In genomic region chr7:132638446-132639087, GRCm38 (mm10) we compare ENCODE assay signal across 9 mouse cellular contexts. TPM values are rescaled to one million over a fixed set of nuclear protein-coding genes. Genes with fewer than 3 reads are reported as not detected.
DNase-seq lines count a peak whose midpoint lies in the region; ATAC-seq and TF ChIP-seq lines count a peak whose summit lies in the region.
"Had no signal": no experiment of that assay in that cellular context is flagged by ENCODE, and none has a peak within 500 bp of the region (broad histone marks: within the 10 kb centered on the region; RNA-seq: fewer than 3 reads in every experiment).

No protein-coding gene starts in this region.

- no peak for TF ChIP-seq EP300 in stomach, postnatal 0 days (optimal IDR thresholded peaks at IDR 0.05)

- H3K27me3 ChIP-seq in heart, embryonic 12.5 days (replicated peaks) = no peaks in the 10 kb centered on the region
- H3K27me3 ChIP-seq in kidney, postnatal 0 days (ENCODE audit: insufficient read depth, low read length) = no peaks in the 10 kb centered on the region
- H3K27me3 ChIP-seq in stomach, postnatal 0 days (ENCODE audit: control insufficient read depth, insufficient read depth, low read length) = no peaks in the 10 kb centered on the region

- H3K4me2 ChIP-seq in heart, embryonic 12.5 days = no peak overlapping the region
- H3K4me2 ChIP-seq in kidney, postnatal 0 days (ENCODE audit: low read length) = no peak overlapping the region
- H3K4me2 ChIP-seq in stomach, postnatal 0 days (replicated peaks; ENCODE audit: low read depth) = no peak overlapping the region

- in situ Hi-C loops in ES-E14 (cut with MboI; ENCODE audit: low sequenced_read_pairs in 2 of 2, unreplicated experiment in 2 of 2) = no loop called here

- peak; percentile 36; the same call in 1 of the 2 replicates for ATAC-seq in heart, embryonic 12.5 days (ENCODE audit: insufficient number of reproducible peaks, low FRiP score)
- ATAC-seq in kidney, postnatal 0 days (replicated peaks; ENCODE audit: low FRiP score, low read depth) = peak; percentile 41; the same call in 1 of the 2 replicates
- peak; percentile 81 for ATAC-seq in megakaryocyte, adult 5-6 weeks (ENCODE audit: poor library complexity, severe bottlenecking)
- ATAC-seq in stomach, postnatal 0 days (ENCODE audit: low FRiP score, low TSS enrichment) = peak; percentile 75

- no peaks in the 10 kb centered on the region for H3K4me1 ChIP-seq in ES-E14 (ENCODE audit: control insufficient read depth in 2 of 2, insufficient read depth in 2 of 2, low read length in 2 of 2, poor library complexity in 1 of 2)
- no peaks in the 10 kb centered on the region for H3K4me1 ChIP-seq in heart, embryonic 12.5 days (replicated peaks)
- 0 out of 2 replicates have a peak, but pooled peaks cover 3% of the 10 kb centered on the region for H3K4me1 ChIP-seq in kidney, postnatal 0 days (replicated peaks; ENCODE audit: insufficient read depth, low read length)
- H3K4me1 ChIP-seq in stomach, postnatal 0 days (replicated peaks; ENCODE audit: control insufficient read depth, insufficient read depth) = no peaks in the 10 kb centered on the region

- peak; percentile 87 for TF ChIP-seq CTCF in kidney, postnatal 0 days (IDR thresholded peaks at IDR 0.05; ENCODE audit: low read depth)
- TF ChIP-seq CTCF in stomach, postnatal 0 days (IDR thresholded peaks at IDR 0.05; ENCODE audit: low read depth) = peak; percentile 90

- H3K36me3 ChIP-seq in ES-E14 (ENCODE audit: control insufficient read depth, insufficient read depth, low read length, poor library complexity, severe bottlenecking) = no peaks in the 10 kb centered on the region
- H3K36me3 ChIP-seq in heart, embryonic 12.5 days = 0 out of 2 replicates have a peak, but pooled peaks cover 4% of the 10 kb centered on the region
- H3K36me3 ChIP-seq in kidney, postnatal 0 days (ENCODE audit: insufficient read depth, low read length) = no peaks in the 10 kb centered on the region
- no peaks in the 10 kb centered on the region for H3K36me3 ChIP-seq in stomach, postnatal 0 days (ENCODE audit: control insufficient read depth, insufficient read depth, low read length)

- no peak overlapping the region for H3K9ac ChIP-seq in ES-E14 (ENCODE audit: insufficient read depth, low read depth, low read length, poor library complexity, severe bottlenecking)
- H3K9ac ChIP-seq in heart, embryonic 12.5 days = no peak overlapping the region
- H3K9ac ChIP-seq in kidney, postnatal 0 days (ENCODE audit: low read depth, low read length) = no peak overlapping the region
- no peak overlapping the region for H3K9ac ChIP-seq in stomach, postnatal 0 days (ENCODE audit: low read length)

- H3K9me3 ChIP-seq in ES-E14 (ENCODE audit: control insufficient read depth, insufficient read depth, low read depth, low read length) = no peaks in the 10 kb centered on the region
- no peaks in the 10 kb centered on the region for H3K9me3 ChIP-seq in heart, embryonic 12.5 days (replicated peaks)
- H3K9me3 ChIP-seq in kidney, postnatal 0 days (replicated peaks; ENCODE audit: low read length) = no peaks in the 10 kb centered on the region
- H3K9me3 ChIP-seq in stomach, postnatal 0 days (ENCODE audit: control insufficient read depth, low read length) = no peaks in the 10 kb centered on the region

- WGBS in heart, embryonic 12.5 days = 60% methylated on average over 12 of the region's 12 CpGs
- 61% methylated on average over 12 of the region's 12 CpGs for WGBS in kidney, postnatal 0 days
- WGBS in stomach, postnatal 0 days = 58% methylated on average over 12 of the region's 12 CpGs

- DNase-seq in gastrocnemius, adult 18-20 months (ENCODE audit: low spot score) = peak; percentile 70
- no peak for DNase-seq in gastrocnemius, postnatal 10 days
- peak; percentile 53 for DNase-seq in ES-E14 (ENCODE audit: low read depth, low spot score)
- peak; percentile 51 for DNase-seq in cerebellum, adult 8-10 months
- peak; percentile 84 for DNase-seq in kidney, postnatal 0 days (ENCODE audit: low spot score)
- DNase-seq in stomach, postnatal 0 days (ENCODE audit: low spot score) = peak; percentile 41

- H3K27ac ChIP-seq in ES-E14 (ENCODE audit: insufficient read depth, low read depth, low read length, poor library complexity, severe bottlenecking) = no peak overlapping the region
- H3K27ac ChIP-seq in heart, embryonic 12.5 days (ENCODE audit: poor library complexity, severe bottlenecking) = no peak overlapping the region
- no peak overlapping the region for H3K27ac ChIP-seq in kidney, postnatal 0 days
- no peak overlapping the region for H3K27ac ChIP-seq in stomach, postnatal 0 days (replicated peaks)
- H3K27ac ChIP-seq: macrophage had no signal

- no peak overlapping the region for H3K4me3 ChIP-seq in ES-E14 (ENCODE audit: insufficient read depth in 1 of 2, low read depth in 1 of 2, low read length in 2 of 2, poor library complexity in 1 of 2, severe bottlenecking in 1 of 2)
- no peak overlapping the region for H3K4me3 ChIP-seq in heart, embryonic 12.5 days
- no peak overlapping the region for H3K4me3 ChIP-seq in kidney, postnatal 0 days (replicated peaks; ENCODE audit: low read depth, low read length)
- H3K4me3 ChIP-seq in stomach, postnatal 0 days (ENCODE audit: low read depth, low read length) = no peak overlapping the region

TF ChIP-seq in ES-E14, 5 proteins besides CTCF, POLR2A, EP300 and RAD21:
- TF ChIP-seq CHD2 (IDR thresholded peaks at IDR 0.05; ENCODE audit: low read depth, low read length) (no peak), HCFC1 (IDR thresholded peaks at IDR 0.05; ENCODE audit: borderline replicate concordance, insufficient read depth, low read length) (no peak), ZC3H11A (IDR thresholded peaks at IDR 0.05; ENCODE audit: borderline replicate concordance, low read depth, low read length) (peak; percentile 16; the same call in 1 of the 2 replicates)

RNA-seq across cellular contexts. Expression of gene Lhpp, which starts 28.1 kb away (rescaled TPM):
- 10 to 100 TPM; 11.6 to 17.7 TPM for total RNA-seq in gastrocnemius, adult 18-20 months (2021)
- 10 to 100 TPM in 1 of 2 experiments, 1 to 10 TPM in 1; 9.6 to 11.7 TPM for total RNA-seq in gastrocnemius, postnatal 10 days (2021)
- total RNA-seq in ES-E14 (2012; rRNA removed) = 7.2 and 11.9 TPM in 2 replicates
- polyA plus RNA-seq in heart, embryonic 12.5 days (2016; fragmentation: Nextera tagmentation; extraction: Ambion mirVana) = 23.5 and 23.6 TPM in 2 replicates
- 16.5 and 16.8 TPM in 2 replicates for polyA plus RNA-seq in kidney, postnatal 0 days (2015; fragmentation: Nextera tagmentation; extraction: Ambion mirVana)
- 5.1 and 6.9 TPM in 2 replicates for total RNA-seq in megakaryocyte, adult 5-6 weeks (2015)
- total RNA-seq in megakaryocyte, adult 5-6 weeks (2017) = 5.8 and 6.1 TPM in 2 replicates
- 8.0 and 9.3 TPM in 2 replicates for polyA plus RNA-seq in stomach, postnatal 0 days (2015; fragmentation: Nextera tagmentation; extraction: Ambion mirVana)

RNA-seq across cellular contexts. Expression of gene Nkx1-2, which starts 39.1 kb away (rescaled TPM):
- total RNA-seq in gastrocnemius, adult 18-20 months (2021) = not detected
- total RNA-seq in gastrocnemius, postnatal 10 days (2021) = not detected
- 0.58 and 0.80 TPM in 2 replicates for total RNA-seq in ES-E14 (2012; rRNA removed)
- polyA plus RNA-seq in heart, embryonic 12.5 days (2016; fragmentation: Nextera tagmentation; extraction: Ambion mirVana) = not detected in 2 replicates
- polyA plus RNA-seq in kidney, postnatal 0 days (2015; fragmentation: Nextera tagmentation; extraction: Ambion mirVana) = 0.05 and 0.07 TPM in 2 replicates
- total RNA-seq in megakaryocyte, adult 5-6 weeks (2015) = not detected in 2 replicates
- total RNA-seq in megakaryocyte, adult 5-6 weeks (2017) = not detected in 2 replicates
- polyA plus RNA-seq in stomach, postnatal 0 days (2015; fragmentation: Nextera tagmentation; extraction: Ambion mirVana) = not detected in 2 replicates
- polyA plus RNA-seq: macrophage had no signal
